Mouse (Mus musculus): Measurements from ENCODE around the gene 4933416C03Rik.

Gene 4933416C03Rik

GRCm38 (mm10) chr10:116113867-116114474, at the start of gene 4933416C03Rik:
Gene 4933416C03Rik, minus strand, starts transcription at chr10:116113917.
- no peak for DNase-seq

GRCm38 (mm10) chr10:116162338-116162737, 48.6 kb upstream of the 4933416C03Rik start:
- no peak for DNase-seq

- no peak for DNase-seq
These were observed 43.0 kb upstream of the 4933416C03Rik start for GRCm38 (mm10) chr10:116156699-116157098.

- no peak for DNase-seq
These were observed 41.0 kb upstream of the 4933416C03Rik start for GRCm38 (mm10) chr10:116154707-116155106.

GRCm38 (mm10) chr10:116146091-116146490, 32.4 kb upstream of the 4933416C03Rik start:
- no peak for DNase-seq

GRCm38 (mm10) chr10:116143684-116144083, 30.0 kb upstream of the 4933416C03Rik start:
- no peak for DNase-seq

- no peak for DNase-seq
These were observed 26.5 kb upstream of the 4933416C03Rik start for GRCm38 (mm10) chr10:116140226-116140625.

- no peak for DNase-seq
These were observed 21.5 kb upstream of the 4933416C03Rik start for GRCm38 (mm10) chr10:116135187-116135586.

- no peak for DNase-seq
These were observed 18.5 kb upstream of the 4933416C03Rik start for GRCm38 (mm10) chr10:116132233-116132632.

- DNase-seq, result no peak
These were observed 17.5 kb upstream of the 4933416C03Rik start for GRCm38 (mm10) chr10:116131223-116131622.

- no peak for DNase-seq
These were observed 16.7 kb upstream of the 4933416C03Rik start for GRCm38 (mm10) chr10:116130401-116130800.

GRCm38 (mm10) chr10:116125364-116125763, 11.6 kb upstream of the 4933416C03Rik start:
- no peak for DNase-seq

- no peak for DNase-seq
These were observed 10.1 kb upstream of the 4933416C03Rik start for GRCm38 (mm10) chr10:116123808-116124207.

- no peak for DNase-seq
These were observed 7.7 kb upstream of the 4933416C03Rik start for GRCm38 (mm10) chr10:116121463-116121862.

- no peak for DNase-seq
These were observed 3.3 kb upstream of the 4933416C03Rik start for GRCm38 (mm10) chr10:116117060-116117459.

GRCm38 (mm10) chr10:116115881-116116677, 2.4 kb upstream of the 4933416C03Rik start:
- DNase-seq, result no peak

GRCm38 (mm10) chr10:116112868-116113267, 849 bp downstream of the 4933416C03Rik start:
- no peak for DNase-seq

- DNase-seq, result no peak
These were observed 5.0 kb downstream of the 4933416C03Rik start for GRCm38 (mm10) chr10:116108730-116109129.

GRCm38 (mm10) chr10:116108176-116108575, 5.5 kb downstream of the 4933416C03Rik start:
- DNase-seq, result no peak

GRCm38 (mm10) chr10:116098470-116098869, 15.2 kb downstream of the 4933416C03Rik start:
- no peak for DNase-seq

GRCm38 (mm10) chr10:116096466-116096865, 17.3 kb downstream of the 4933416C03Rik start:
- no peak for DNase-seq

GRCm38 (mm10) chr10:116083965-116084364, 29.8 kb downstream of the 4933416C03Rik start:
- no peak for DNase-seq

GRCm38 (mm10) chr10:116080841-116081240, 32.9 kb downstream of the 4933416C03Rik start:
- no peak for DNase-seq

- no peak for DNase-seq
These were observed 34.3 kb downstream of the 4933416C03Rik start for GRCm38 (mm10) chr10:116079396-116079795.
